Mouse (Mus musculus) hindbrain, embryonic 15.5 days (tissue): ENCODE measurements around the gene Nos1ap. TPM values are rescaled to one million over a fixed set of nuclear protein-coding genes. Genes with fewer than 3 reads are reported as not detected.

Experiments
- ATAC-seq: fragments of 200-750 bp; cut with Nextera tagmentation; 2 replicates; pipeline ENCODE4 v1.8.0; 2017; ENCODE audit warnings: low read depth, moderate number of reproducible peaks, moderate TSS enrichment; ENCODE audit not compliant: low FRiP score
- H3K27ac ChIP-seq: fragments of 300-500 bp; sonication (generic); replicated peaks from 2 replicates; pipeline ENCODE4 v1.5.1; 2015; ENCODE audit warnings: mild to moderate bottlenecking, inconsistent platforms
- H3K27me3 ChIP-seq: fragments of 300-500 bp; sonication (generic); 2 replicates; pipeline ENCODE4 v1.6.1; 2015; ENCODE audit warnings: control low read depth, inconsistent platforms
- H3K36me3 ChIP-seq: fragments of 300-500 bp; sonication (generic); 2 replicates; pipeline ENCODE4 v1.6.1; 2015; ENCODE audit warnings: control low read depth, inconsistent platforms
- H3K4me1 ChIP-seq: fragments of 300-500 bp; sonication (generic); replicated peaks from 2 replicates; pipeline ENCODE4 v1.6.1; 2015; ENCODE audit warnings: control low read depth, inconsistent platforms
- H3K4me2 ChIP-seq: fragments of 300-500 bp; sonication (generic); 2 replicates; pipeline ENCODE4 v1.6.1; 2015; ENCODE audit warnings: moderate library complexity, mild to moderate bottlenecking, inconsistent platforms
- H3K4me3 ChIP-seq: fragments of 300-500 bp; sonication (generic); 2 replicates; pipeline ENCODE4 v1.5.1; 2015; ENCODE audit warnings: mild to moderate bottlenecking, inconsistent platforms
- H3K9ac ChIP-seq: fragments of 300-500 bp; sonication (generic); 2 replicates; pipeline ENCODE4 v1.6.1; 2015; ENCODE audit warnings: inconsistent platforms
- H3K9me3 ChIP-seq: fragments of 300-500 bp; sonication (generic); 2 replicates; pipeline ENCODE4 v1.6.1; 2016; ENCODE audit warnings: control low read depth, inconsistent platforms
- WGBS: fragments of 180-500 bp; shearing (Covaris S2); methylation state at CpG from one replicate; pipeline ENCODE4 v1.1.7; 2015; 5-methylcytosine and 5-hydroxymethylcytosine counted together
- polyA plus RNA-seq: library from polyadenylated mRNA; unstranded; fragments of >200 nt; fragmentation: Nextera tagmentation; extraction: Ambion mirVana; gene quantifications from 2 replicates; pipeline ENCODE4 v1.2.1, GENCODE M21; 2015

Nos1ap gene
- polyA plus RNA-seq = 17.3 and 21.3 TPM in 2 replicates

DNA sequence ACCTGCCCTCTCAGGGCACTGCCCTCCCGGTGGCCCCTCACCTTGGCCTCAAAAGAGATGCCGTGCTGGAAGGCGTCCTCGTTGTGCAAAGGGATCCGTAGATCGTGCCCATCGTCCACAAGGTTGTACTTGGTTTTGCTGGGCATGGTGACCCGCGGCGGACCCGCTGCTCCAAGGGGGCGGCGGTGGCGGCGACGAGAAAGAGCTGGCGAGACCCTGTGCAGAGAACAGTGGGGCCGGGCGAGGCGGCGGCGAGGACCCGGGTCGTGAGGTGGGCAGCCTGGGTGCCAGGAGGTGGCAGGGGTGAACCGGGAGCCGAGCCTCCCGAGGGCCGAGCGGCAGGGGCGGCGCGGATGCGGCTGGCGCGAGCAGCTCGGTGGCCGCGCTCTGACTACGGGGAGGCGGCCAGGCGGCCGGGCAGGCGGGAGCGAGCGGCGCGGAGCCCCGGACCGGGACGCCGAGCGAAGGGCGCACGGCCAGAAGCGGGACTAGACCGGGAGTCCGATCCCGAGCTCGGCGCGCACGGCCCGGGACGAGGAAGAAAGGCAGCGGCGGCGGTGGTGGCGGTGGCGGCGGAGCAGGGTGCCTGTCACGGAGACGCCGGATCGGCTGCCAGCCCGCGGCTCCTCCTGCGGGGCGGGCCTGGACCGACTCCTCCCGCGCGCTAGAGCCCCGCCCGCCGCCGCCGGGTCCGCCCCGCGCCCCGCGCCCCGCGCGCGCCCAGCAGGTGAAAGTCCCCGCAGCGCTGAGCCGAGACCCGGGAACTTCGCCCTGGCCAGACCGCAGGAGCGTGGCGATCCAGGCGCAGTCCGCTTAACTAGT lies at the start of gene Nos1ap:
TSS of gene Nos1ap (minus strand) at position 643 of the 822 bp plus-strand sequence.
- H3K9ac ChIP-seq = peak within 1 kb of the TSS; percentile 88
- peak within 1 kb of the TSS; percentile 83 for H3K4me2 ChIP-seq
- no peaks in the 10 kb centered on the region for H3K36me3 ChIP-seq
- under 1% methylated on average over 66 of the region's 106 CpGs for WGBS
- H3K27ac ChIP-seq = peak within 1 kb of the TSS; percentile 68
- peak; percentile 94 for ATAC-seq
- peaks cover 7% of the 10 kb centered on the region; the same call in 1 of the 2 replicates for H3K27me3 ChIP-seq
- H3K4me3 ChIP-seq = peak within 1 kb of the TSS; percentile 88
- peaks cover 21% of the 10 kb centered on the region for H3K4me1 ChIP-seq
- H3K9me3 ChIP-seq = no peaks in the 10 kb centered on the region

DNA sequence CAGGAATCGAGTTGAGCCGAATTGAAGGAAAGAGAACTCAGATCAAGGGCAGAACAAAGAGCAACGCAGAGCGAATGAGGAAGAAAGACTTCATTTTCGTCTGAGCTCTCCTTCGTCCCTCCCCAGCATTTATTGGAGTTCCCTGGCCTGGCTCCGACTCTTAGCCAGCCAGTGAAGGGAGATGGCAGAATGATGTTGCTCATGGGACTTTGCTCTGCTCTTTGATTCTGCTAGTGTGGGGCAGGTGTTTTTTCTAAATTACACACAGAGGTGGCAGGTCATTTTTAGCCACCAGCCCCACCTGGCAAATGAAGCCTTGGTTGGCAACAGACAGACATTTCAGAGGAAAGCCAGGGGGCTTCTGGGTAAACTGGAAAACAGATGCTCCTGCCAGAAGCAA lies 49.3 kb upstream of the Nos1ap start:
- H3K9ac ChIP-seq = no peak overlapping the region
- no peaks in the 10 kb centered on the region for H3K36me3 ChIP-seq
- no peak overlapping the region for H3K4me2 ChIP-seq
- ATAC-seq = no peak
- WGBS = 83% methylated on average over 7 of the region's 7 CpGs
- no peaks in the 10 kb centered on the region for H3K9me3 ChIP-seq
- no peak overlapping the region for H3K27ac ChIP-seq
- H3K27me3 ChIP-seq = no peaks in the 10 kb centered on the region
- peaks cover 3% of the 10 kb centered on the region; the same call in 1 of the 2 replicates for H3K4me1 ChIP-seq
- H3K4me3 ChIP-seq = no peak overlapping the region

DNA sequence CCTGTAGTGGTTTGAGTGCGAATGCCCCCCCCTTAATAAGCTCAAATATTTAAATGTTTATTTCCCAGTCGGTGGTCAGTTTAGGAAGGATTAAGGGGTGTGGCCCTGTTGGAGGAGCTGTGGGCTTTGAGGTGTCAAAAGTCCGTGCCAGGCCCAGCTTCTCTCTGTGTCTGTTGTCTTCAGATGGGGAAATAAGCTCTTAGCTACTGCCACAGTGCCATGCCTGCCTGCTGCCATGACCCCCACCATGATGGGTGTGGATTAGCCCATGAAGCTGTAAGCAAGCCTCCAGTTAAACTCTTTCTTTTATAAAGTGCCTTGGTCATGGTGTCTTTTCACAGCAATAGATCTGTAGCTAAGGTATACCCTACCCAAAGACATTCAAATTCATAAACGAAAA lies 43.2 kb upstream of the Nos1ap start:
- H3K4me1 ChIP-seq = no peaks in the 10 kb centered on the region
- no peak overlapping the region for H3K9ac ChIP-seq
- H3K4me3 ChIP-seq = no peak overlapping the region
- 73% methylated on average over 4 of the region's 4 CpGs for WGBS
- H3K27ac ChIP-seq = no peak overlapping the region
- H3K4me2 ChIP-seq = no peak overlapping the region
- H3K9me3 ChIP-seq = no peaks in the 10 kb centered on the region
- no peak for ATAC-seq
- no peaks in the 10 kb centered on the region for H3K36me3 ChIP-seq
- no peaks in the 10 kb centered on the region for H3K27me3 ChIP-seq

DNA sequence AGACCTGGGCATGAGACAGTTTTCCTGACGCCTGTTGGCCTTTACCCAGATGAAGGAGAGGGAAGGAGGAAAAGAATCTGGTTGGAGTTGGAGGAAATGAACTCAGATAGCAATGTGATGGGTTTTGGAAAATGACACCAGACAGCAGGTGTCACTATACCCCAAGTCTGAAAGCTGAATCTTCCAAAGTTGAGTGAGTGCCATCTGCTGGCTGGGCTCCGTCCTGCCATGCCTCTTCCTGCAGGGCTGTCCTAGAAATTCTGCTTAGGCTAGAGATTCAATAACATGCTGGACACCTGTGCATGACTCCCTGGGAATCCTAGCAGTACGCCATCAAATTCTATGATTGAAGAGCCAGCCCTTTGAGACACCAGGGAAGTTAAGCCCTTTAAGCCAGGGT lies 42.7 kb upstream of the Nos1ap start:
- Histone ChIP-seq H3K9me3 (no peaks in the 10 kb centered on the region), H3K27me3 (no peaks in the 10 kb centered on the region), H3K4me2 (no peak overlapping the region), H3K4me3 (no peak overlapping the region), H3K9ac (no peak overlapping the region), H3K27ac (no peak overlapping the region), H3K36me3 (no peaks in the 10 kb centered on the region), H3K4me1 (no peaks in the 10 kb centered on the region)
- 13% methylated on average over 3 of the region's 3 CpGs for WGBS
- ATAC-seq = peak; percentile 63; the same call in 1 of the 2 replicates

DNA sequence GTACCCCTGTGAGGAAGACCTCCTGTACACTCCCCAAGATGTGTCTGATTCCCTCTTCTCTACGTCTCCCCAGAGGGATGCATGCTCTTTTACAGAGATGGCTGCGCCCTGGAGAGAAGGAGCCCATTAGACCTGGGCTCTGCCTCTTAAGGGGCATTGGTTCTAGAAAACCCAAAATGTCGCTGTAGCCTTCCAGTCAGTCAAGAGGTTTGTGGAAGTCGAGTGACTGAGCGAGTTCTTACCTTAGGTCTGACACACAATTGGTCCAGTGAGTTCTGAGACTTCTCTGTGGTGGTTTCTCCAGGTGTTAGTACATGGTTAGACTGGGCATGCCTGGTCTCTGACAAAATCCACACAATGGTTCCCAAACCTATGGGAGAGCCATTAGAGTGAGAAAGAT lies 41.9 kb upstream of the Nos1ap start:
- Histone ChIP-seq H3K4me2 (no peak overlapping the region), H3K4me3 (no peak overlapping the region), H3K27ac (no peak overlapping the region), H3K9ac (no peak overlapping the region), H3K36me3 (no peaks in the 10 kb centered on the region), H3K9me3 (no peaks in the 10 kb centered on the region), H3K27me3 (no peaks in the 10 kb centered on the region), H3K4me1 (no peaks in the 10 kb centered on the region)
- WGBS = 95% methylated on average over 5 of the region's 5 CpGs
- no peak for ATAC-seq

DNA sequence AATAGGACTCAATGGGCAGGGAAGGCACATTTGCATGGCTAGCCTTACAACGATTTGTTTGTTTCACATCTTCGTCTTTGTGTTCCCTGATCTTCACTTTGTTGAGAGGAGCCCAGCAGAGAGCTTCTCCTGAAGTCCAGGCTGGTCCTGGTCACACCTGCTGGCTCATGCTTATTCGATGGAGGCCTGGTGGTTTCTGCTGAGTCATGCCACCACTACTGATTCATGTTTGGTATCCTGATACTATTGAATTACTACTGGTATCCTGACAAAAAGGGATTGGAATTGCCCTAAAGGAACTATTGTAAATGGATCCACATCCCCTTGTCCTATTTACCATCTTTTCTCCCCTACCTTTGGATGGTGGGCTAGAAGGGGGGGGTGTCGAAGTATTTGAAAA lies 40.8 kb upstream of the Nos1ap start:
- Histone ChIP-seq H3K27me3 (no peaks in the 10 kb centered on the region), H3K36me3 (no peaks in the 10 kb centered on the region), H3K9me3 (no peaks in the 10 kb centered on the region), H3K27ac (no peak overlapping the region), H3K4me3 (no peak overlapping the region), H3K9ac (no peak overlapping the region), H3K4me2 (no peak overlapping the region), H3K4me1 (no peaks in the 10 kb centered on the region)
- no peak for ATAC-seq
- WGBS = 80% methylated on average over 4 of the region's 4 CpGs

DNA sequence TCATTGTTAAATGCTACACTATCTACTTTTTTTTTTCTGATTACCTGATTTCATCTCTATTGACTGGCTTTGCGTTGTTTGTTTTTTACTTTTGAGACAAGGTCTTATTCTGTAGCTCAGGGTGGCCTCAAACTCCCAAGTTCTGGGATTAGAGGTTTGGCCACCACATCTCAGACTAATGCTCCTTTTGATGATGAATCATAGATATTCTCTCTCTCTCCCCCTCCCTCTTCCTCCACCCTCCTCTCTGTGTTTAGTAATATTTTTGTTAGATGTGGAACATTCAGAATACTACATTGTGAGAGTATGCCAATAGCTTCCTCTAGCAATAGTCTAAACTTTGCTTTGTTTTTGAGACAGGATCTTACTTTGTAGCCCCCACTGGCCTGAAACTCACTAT lies 33.8 kb upstream of the Nos1ap start:
- no peaks in the 10 kb centered on the region for H3K4me1 ChIP-seq
- H3K36me3 ChIP-seq = no peaks in the 10 kb centered on the region
- ATAC-seq = no peak
- no peak overlapping the region for H3K4me2 ChIP-seq
- WGBS = 98% methylated on average over 1 of the region's 1 CpGs
- no peaks in the 10 kb centered on the region for H3K27me3 ChIP-seq
- H3K27ac ChIP-seq = no peak overlapping the region
- no peak overlapping the region for H3K9ac ChIP-seq
- no peaks in the 10 kb centered on the region for H3K9me3 ChIP-seq
- H3K4me3 ChIP-seq = no peak overlapping the region

DNA sequence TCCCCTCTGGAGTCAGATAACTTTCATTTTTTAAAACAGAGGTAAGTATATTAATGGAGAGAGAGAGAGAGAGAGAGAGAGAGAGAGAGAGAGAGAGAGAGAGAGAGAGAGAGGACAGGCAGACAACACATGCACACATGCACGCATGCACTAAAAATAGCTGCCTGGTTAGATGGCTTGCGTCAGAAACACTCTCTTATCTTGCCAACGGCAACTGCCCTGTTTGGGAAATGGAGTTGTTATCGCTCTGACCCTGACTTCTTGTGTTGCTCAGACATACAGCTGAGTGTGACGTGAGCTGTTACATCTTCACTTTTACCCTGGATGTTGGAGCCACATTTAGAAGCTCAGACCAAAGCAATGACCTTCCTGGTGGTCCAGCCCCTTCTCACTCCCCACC lies 33.3 kb upstream of the Nos1ap start:
- no peaks in the 10 kb centered on the region for H3K9me3 ChIP-seq
- no peak overlapping the region for H3K9ac ChIP-seq
- ATAC-seq = no peak
- no peak overlapping the region for H3K27ac ChIP-seq
- no peaks in the 10 kb centered on the region for H3K27me3 ChIP-seq
- WGBS = 80% methylated on average over 5 of the region's 5 CpGs
- no peaks in the 10 kb centered on the region for H3K4me1 ChIP-seq
- H3K4me3 ChIP-seq = no peak overlapping the region
- no peak overlapping the region for H3K4me2 ChIP-seq
- H3K36me3 ChIP-seq = no peaks in the 10 kb centered on the region

DNA sequence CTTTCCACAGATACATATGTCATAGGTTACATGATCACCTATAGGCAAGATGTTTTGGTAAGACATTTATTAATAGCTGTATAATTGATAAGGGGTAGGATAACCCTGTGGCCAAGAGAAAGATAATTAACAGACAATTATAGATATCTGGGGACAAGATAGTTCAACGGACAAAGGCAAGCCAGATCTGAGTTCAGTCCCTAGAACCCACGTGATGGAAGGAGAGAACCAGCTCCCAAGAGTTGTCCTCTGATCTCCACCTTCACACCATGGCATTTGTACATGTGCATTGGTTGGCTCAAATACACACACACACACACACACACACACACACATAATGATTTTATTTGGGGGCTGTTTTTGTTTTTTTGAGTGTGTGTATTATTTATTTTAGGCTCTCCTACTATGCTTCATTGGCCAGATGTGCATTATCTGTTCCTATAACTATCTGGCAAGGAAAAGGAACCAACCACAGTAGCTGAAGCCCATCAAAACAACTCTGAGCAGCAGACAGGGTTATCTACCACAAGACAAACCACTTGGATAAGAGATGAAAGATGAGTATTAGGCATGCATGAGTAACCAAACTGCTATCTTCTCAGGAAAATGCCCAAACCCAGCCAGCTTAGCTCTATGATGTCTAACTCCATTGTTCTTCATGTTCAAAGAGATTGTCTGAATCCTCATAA lies 30.2 kb upstream of the Nos1ap start:
- H3K36me3 ChIP-seq = no peaks in the 10 kb centered on the region
- 79% methylated on average over 2 of the region's 2 CpGs for WGBS
- H3K4me3 ChIP-seq = no peak overlapping the region
- H3K4me1 ChIP-seq = no peaks in the 10 kb centered on the region
- ATAC-seq = no peak
- H3K27ac ChIP-seq = no peak overlapping the region
- H3K9me3 ChIP-seq = no peaks in the 10 kb centered on the region
- no peak overlapping the region for H3K9ac ChIP-seq
- H3K27me3 ChIP-seq = no peaks in the 10 kb centered on the region
- H3K4me2 ChIP-seq = no peak overlapping the region

DNA sequence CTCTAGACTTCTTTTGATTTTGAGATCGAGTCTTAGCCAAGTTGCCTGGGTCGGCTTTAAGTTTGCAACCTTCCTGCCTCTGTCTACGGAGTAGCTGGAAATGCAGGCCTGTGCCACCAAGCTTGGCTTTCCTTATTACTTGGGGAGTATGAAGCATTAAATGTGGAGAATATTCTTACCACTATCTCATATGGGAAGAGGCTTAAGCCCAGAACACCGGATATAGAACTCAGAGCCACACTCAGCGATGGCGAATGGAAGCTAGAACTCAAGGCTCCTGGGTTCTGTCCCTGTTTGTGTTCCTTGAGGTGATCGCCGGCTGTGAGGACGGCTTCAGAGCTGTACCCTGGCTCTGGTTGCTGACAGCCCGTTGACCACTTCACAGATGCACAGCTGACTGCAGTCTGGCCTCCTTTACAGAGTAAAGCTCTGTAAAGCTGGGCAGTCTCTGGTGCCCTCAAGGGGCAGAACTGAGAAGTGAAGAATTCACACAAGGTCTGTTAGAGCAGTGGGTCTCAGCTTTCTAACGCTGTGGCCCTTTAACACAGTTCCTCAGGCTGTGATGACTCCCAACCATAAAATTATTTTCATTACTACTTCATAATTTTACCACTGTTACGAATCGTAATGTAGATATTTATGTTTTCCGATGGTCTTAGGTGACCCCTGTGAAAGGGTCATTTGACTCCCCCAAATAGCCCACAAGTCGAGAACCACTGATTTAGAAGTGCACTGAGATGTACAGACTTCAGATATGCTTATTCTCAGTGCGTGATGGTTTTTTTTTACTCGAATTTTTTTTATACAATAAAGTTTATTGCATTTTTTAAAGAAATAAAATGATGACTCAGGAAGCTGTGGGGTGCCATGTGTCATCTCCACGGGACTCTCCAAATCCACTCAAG lies 23.6 kb upstream of the Nos1ap start:
- Histone ChIP-seq H3K27me3 (no peaks in the 10 kb centered on the region), H3K9me3 (no peaks in the 10 kb centered on the region), H3K4me1 (no peaks in the 10 kb centered on the region), H3K4me3 (no peak overlapping the region), H3K9ac (no peak overlapping the region), H3K27ac (no peak overlapping the region), H3K36me3 (no peaks in the 10 kb centered on the region), H3K4me2 (no peak overlapping the region)
- 62% methylated on average over 18 of the region's 18 CpGs for WGBS
- ATAC-seq = peak; percentile 96

DNA sequence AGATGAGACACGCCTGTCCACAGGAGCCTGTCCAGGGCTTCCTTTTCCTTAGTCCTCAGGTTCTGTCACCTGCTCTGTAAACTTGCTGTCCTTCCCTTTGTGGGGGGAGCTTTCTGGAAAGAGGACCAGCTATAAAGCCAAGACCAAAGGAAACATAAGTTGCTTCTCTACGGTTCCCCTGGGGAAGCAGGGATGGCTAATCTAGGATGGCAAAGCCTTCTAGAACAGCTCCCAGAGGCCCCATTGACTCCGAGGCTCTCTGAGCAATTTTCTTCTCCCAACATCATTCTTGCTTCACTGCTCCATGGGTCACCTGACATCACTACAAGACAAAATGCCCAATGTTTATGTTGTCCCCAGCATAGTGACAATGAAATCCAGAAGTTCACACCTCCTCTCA lies 22.0 kb upstream of the Nos1ap start:
- 93% methylated on average over 3 of the region's 3 CpGs for WGBS
- no peak for ATAC-seq
- no peak overlapping the region for H3K4me2 ChIP-seq
- no peaks in the 10 kb centered on the region for H3K9me3 ChIP-seq
- H3K9ac ChIP-seq = no peak overlapping the region
- H3K4me3 ChIP-seq = no peak overlapping the region
- H3K4me1 ChIP-seq = no peaks in the 10 kb centered on the region
- H3K27ac ChIP-seq = no peak overlapping the region
- no peaks in the 10 kb centered on the region for H3K27me3 ChIP-seq
- H3K36me3 ChIP-seq = no peaks in the 10 kb centered on the region

DNA sequence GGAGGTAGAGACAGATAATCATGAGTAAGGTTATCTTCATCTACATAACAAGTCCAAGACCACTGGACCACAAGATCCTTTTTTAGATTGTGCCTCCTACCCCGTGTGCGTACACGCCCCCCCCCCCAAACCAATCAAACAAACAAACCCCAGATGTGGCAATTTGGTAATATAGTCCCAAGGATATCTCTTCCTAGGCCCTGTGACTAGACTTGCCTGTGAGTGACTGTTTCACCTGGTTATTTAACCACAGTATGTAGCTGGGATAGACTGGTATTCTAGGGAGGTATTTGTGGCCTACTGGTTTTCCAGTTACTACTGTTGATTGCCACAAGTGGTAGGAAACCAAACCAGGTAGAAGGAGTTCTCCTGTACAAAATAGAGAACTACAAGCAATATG lies 21.0 kb upstream of the Nos1ap start:
- no peak overlapping the region for H3K27ac ChIP-seq
- no peaks in the 10 kb centered on the region for H3K9me3 ChIP-seq
- 95% methylated on average over 3 of the region's 3 CpGs for WGBS
- H3K4me3 ChIP-seq = no peak overlapping the region
- H3K4me2 ChIP-seq = no peak overlapping the region
- H3K36me3 ChIP-seq = no peaks in the 10 kb centered on the region
- no peaks in the 10 kb centered on the region for H3K27me3 ChIP-seq
- no peak overlapping the region for H3K9ac ChIP-seq
- H3K4me1 ChIP-seq = no peaks in the 10 kb centered on the region
- no peak for ATAC-seq
